Mouse (Mus musculus) heart, adult 2 months (tissue): ENCODE results near the gene Adcy9.

Experiments
- CTCF ChIP-seq: fragments of 200-600 bp; IDR thresholded peaks from 2 replicates; pipeline ENCODE4 v1.8.1; 2022; ENCODE audit warnings: antibody characterized with exemption, mild to moderate bottlenecking, moderate library complexity
- EP300 ChIP-seq: fragments of 200-500 bp; IDR thresholded peaks from 2 replicates; pipeline ENCODE4 v1.6.1; 2011; ENCODE audit warnings: low read depth, low read length, control low read depth; ENCODE audit not compliant: insufficient read depth
- POLR2A ChIP-seq: fragments of 200-500 bp; IDR thresholded peaks from 2 replicates; pipeline ENCODE4 v1.6.1; 2011; ENCODE audit warnings: mild to moderate bottlenecking, low read depth, low read length, control low read depth; ENCODE audit not compliant: insufficient read depth

DNA sequence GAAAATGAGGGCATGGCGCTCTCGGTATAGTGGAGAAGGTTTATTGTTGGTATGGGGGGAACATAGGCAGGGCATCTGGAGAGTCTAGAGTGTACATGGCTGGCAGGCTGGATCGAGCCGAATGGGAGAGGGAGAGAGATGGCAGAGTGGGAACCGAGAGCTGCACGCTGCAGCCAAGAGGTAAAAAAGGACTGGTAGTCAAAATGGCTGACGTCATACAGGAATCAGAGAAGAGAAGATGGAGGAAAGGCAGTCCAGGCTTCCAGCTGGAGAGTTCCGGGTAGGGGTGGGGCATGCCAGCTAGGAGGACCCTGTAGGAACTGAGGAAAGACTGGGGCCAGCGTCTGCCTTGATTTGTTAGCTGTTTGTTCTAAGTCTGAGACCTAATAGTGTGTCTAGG is 139.3 kb downstream of the Adcy9 start:
- TF ChIP-seq POLR2A (no peak), CTCF (no peak), EP300 (no peak)
